ENCODE assay signal across 9 mouse cellular contexts in the genomic region with DNA sequence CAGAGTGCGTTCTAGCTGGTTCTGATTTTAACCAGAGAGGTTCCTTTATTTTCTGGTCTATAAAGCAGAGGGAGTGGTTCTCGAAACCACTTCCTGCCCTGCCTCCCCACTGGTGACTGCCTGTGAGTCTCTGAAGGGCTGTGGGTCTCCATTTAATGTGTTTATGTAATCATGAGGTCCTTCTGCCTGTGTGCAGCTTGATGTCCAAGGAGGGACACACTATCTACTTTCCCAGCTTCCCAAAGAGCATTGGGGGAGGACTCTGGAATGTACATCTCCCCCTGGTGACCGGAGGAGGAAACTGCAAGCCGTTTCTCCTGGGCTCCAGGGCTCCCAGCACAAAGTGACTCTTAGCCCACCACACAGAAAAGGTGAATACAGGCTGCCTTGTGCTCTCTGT.
DNase-seq lines count a peak whose midpoint lies in the region; ATAC-seq and TF ChIP-seq lines count a peak whose summit lies in the region.
"Had no signal": no experiment of that assay in that cellular context is flagged by ENCODE, and none has a peak within 500 bp of the region (broad histone marks: within the 10 kb centered on the region; RNA-seq: fewer than 3 reads in every experiment).

No protein-coding gene starts in this region.

- no peaks in the 10 kb centered on the region for H3K36me3 ChIP-seq in heart, adult 2 months (ENCODE audit: control insufficient read depth, insufficient read depth, low read length)
- H3K36me3 ChIP-seq in heart, embryonic 11.5 days (ENCODE audit: control insufficient read depth, insufficient read depth, low read length): no peaks in the 10 kb centered on the region
- no peaks in the 10 kb centered on the region for H3K36me3 ChIP-seq in ES-Bruce4 (ENCODE audit: control insufficient read depth, insufficient read depth, low read length, poor library complexity, severe bottlenecking)
- H3K36me3 ChIP-seq in splenic B cell, adult 2 months (ENCODE audit: control insufficient read depth, insufficient read depth, low read length, poor library complexity, severe bottlenecking): no peaks in the 10 kb centered on the region
- H3K36me3 ChIP-seq: liver, embryonic 15.5 days had no signal

- peak; percentile 60 to 72 for DNase-seq in heart, adult 2 months
- DNase-seq in gastrocnemius, postnatal 10 days: peak; percentile 62
- DNase-seq in kidney, postnatal 36 days: peak; percentile 56 to 79
- peak; percentile 61 to 70 for DNase-seq in lung, postnatal 4 days
- peak; percentile 83 for DNase-seq in splenic B cell, adult 2 months (ENCODE audit: low read depth, low spot score)

- no peaks in the 10 kb centered on the region for H3K79me2 ChIP-seq in heart, adult 2 months (replicated peaks; ENCODE audit: control insufficient read depth, insufficient read depth, low read length)

- peak; percentile 92 for TF ChIP-seq CTCF in heart, adult 2 months (IDR thresholded peaks at IDR 0.05)
- TF ChIP-seq CTCF in ES-Bruce4 (IDR thresholded peaks at IDR 0.05; ENCODE audit: low read depth, low read length): peak; percentile 56

- TF ChIP-seq POLR2A in heart, adult 2 months (IDR thresholded peaks at IDR 0.05; ENCODE audit: insufficient read depth, low read depth, low read length): no peak
- TF ChIP-seq POLR2A in ES-Bruce4 (IDR thresholded peaks at IDR 0.05; ENCODE audit: insufficient read depth, low read length): no peak

- TF ChIP-seq EP300 in heart, adult 2 months (IDR thresholded peaks at IDR 0.05; ENCODE audit: insufficient read depth, low read depth, low read length): peak; percentile 63; the same call in 1 of the 2 replicates
- no peak for TF ChIP-seq EP300 in ES-Bruce4 (IDR thresholded peaks at IDR 0.05; ENCODE audit: insufficient read depth, low read depth, low read length)

- 54% methylated on average over 4 of the region's 4 CpGs for WGBS in heart, adult 2 months
- 54% methylated on average over 4 of the region's 4 CpGs for WGBS in heart, embryonic 11.5 days (ENCODE audit: insufficient replicate concordance)

- no peaks in the 10 kb centered on the region for H3K27me3 ChIP-seq in heart, adult 2 months (ENCODE audit: control insufficient read depth, insufficient read depth, low read length)
- H3K27me3 ChIP-seq in heart, embryonic 11.5 days (ENCODE audit: control insufficient read depth, insufficient read depth, low read length): no peaks in the 10 kb centered on the region
- no peaks in the 10 kb centered on the region for H3K27me3 ChIP-seq in ES-Bruce4 (ENCODE audit: control insufficient read depth, insufficient read depth, low read length, poor library complexity, severe bottlenecking)
- H3K27me3 ChIP-seq in splenic B cell, adult 2 months (ENCODE audit: control insufficient read depth, insufficient read depth, low read length, poor library complexity, severe bottlenecking): no peaks in the 10 kb centered on the region
- H3K27me3 ChIP-seq: liver, embryonic 15.5 days had no signal

- no peak for ATAC-seq in heart, embryonic 11.5 days (replicated peaks; ENCODE audit: insufficient number of reproducible peaks, low FRiP score, low TSS enrichment)
- 0 out of 2 replicates have a peak, but pooled peaks have one; percentile 34 for ATAC-seq in cerebellum, adult (ENCODE audit: insufficient number of reproducible peaks, low FRiP score, low TSS enrichment)

- no peak overlapping the region for H3K4me3 ChIP-seq in heart, adult 2 months
- no peak overlapping the region for H3K4me3 ChIP-seq in heart, embryonic 11.5 days (ENCODE audit: low read depth, low read length)
- H3K4me3 ChIP-seq in ES-Bruce4 (ENCODE audit: low read depth, low read length): no peak overlapping the region
- H3K4me3 ChIP-seq: liver, embryonic 15.5 days had no signal

- peak overlapping the region; percentile 31; the same call in 1 of the 2 replicates for H3K27ac ChIP-seq in heart, adult 2 months
- no peak overlapping the region for H3K27ac ChIP-seq in heart, embryonic 11.5 days (ENCODE audit: low read depth, low read length)
- H3K27ac ChIP-seq in ES-Bruce4 (ENCODE audit: insufficient read depth, low read length): no peak overlapping the region
- H3K27ac ChIP-seq: liver, embryonic 15.5 days had no signal

- intact Hi-C loops in heart, adult 2 months (cut with DNase I): loop anchor here (1.0 to 2.0 kb wide), 2 partner anchors 90 to 119 kb away; a partner anchor contains a TSS

- no peak overlapping the region for H3K9ac ChIP-seq in heart, adult 2 months (ENCODE audit: low read depth, low read length)
- H3K9ac ChIP-seq in heart, embryonic 11.5 days (ENCODE audit: low read depth, low read length): no peak overlapping the region
- H3K9ac ChIP-seq in ES-Bruce4 (ENCODE audit: low read depth, poor library complexity, severe bottlenecking): no peak overlapping the region
- H3K9ac ChIP-seq: liver, embryonic 15.5 days had no signal

- H3K4me1 ChIP-seq in heart, adult 2 months (ENCODE audit: control insufficient read depth, insufficient read depth, low read length): peaks cover 16% of the 10 kb centered on the region
- peaks cover 33% of the 10 kb centered on the region for H3K4me1 ChIP-seq in heart, embryonic 11.5 days (ENCODE audit: control insufficient read depth, insufficient read depth, low read length)
- no peaks in the 10 kb centered on the region for H3K4me1 ChIP-seq in ES-Bruce4 (ENCODE audit: control insufficient read depth, insufficient read depth, low read length)
- H3K4me1 ChIP-seq: liver, embryonic 15.5 days had no signal

- no peaks in the 10 kb centered on the region for H3K9me3 ChIP-seq in heart, embryonic 11.5 days (replicated peaks; ENCODE audit: control insufficient read depth, low read length)
- no peaks in the 10 kb centered on the region for H3K9me3 ChIP-seq in ES-Bruce4 (replicated peaks; ENCODE audit: control insufficient read depth, insufficient read depth, low read length, poor library complexity, severe bottlenecking)
- H3K9me3 ChIP-seq: liver, embryonic 15.5 days had no signal

- H3K4me2 ChIP-seq in heart, embryonic 11.5 days: no peak overlapping the region
- H3K4me2 ChIP-seq: liver, embryonic 15.5 days had no signal
